Mouse (Mus musculus) kidney, postnatal 0 days (tissue): ENCODE data around the gene Cpt2. TPM values are rescaled to one million over a fixed set of nuclear protein-coding genes. Genes with fewer than 3 reads are reported as not detected.

ENCODE experiments used
- ATAC-seq: fragments of 200-750 bp; cut with Nextera tagmentation; replicated peaks from 2 replicates; pipeline ENCODE4 v1.8.0; 2017; ENCODE audit warnings: low read depth, moderate number of reproducible peaks, moderate TSS enrichment, moderate library complexity; ENCODE audit not compliant: low FRiP score
- DNase-seq: peaks from one replicate; pipeline ENCODE4 v3.0.0-alpha.2; 2016; ENCODE audit warnings: low spot score
- H3K27ac ChIP-seq: fragments of 300-500 bp; sonication (generic); 2 replicates; pipeline ENCODE4 v1.5.1; 2014; ENCODE audit warnings: mild to moderate bottlenecking
- H3K27me3 ChIP-seq: fragments of 300-500 bp; sonication (generic); 2 replicates; pipeline ENCODE4 v1.6.1; 2014; ENCODE audit warnings: low read length, mixed read lengths; ENCODE audit not compliant: insufficient read depth
- H3K36me3 ChIP-seq: fragments of 300-500 bp; sonication (generic); 2 replicates; pipeline ENCODE4 v1.6.1; 2014; ENCODE audit warnings: low read length, mixed read lengths; ENCODE audit not compliant: insufficient read depth
- H3K4me1 ChIP-seq: fragments of 300-500 bp; sonication (generic); replicated peaks from 2 replicates; pipeline ENCODE4 v1.6.1; 2014; ENCODE audit warnings: antibody characterized with exemption, low read length, mixed read lengths; ENCODE audit not compliant: insufficient read depth
- H3K4me2 ChIP-seq: fragments of 300-500 bp; sonication (generic); 2 replicates; pipeline ENCODE4 v1.6.1; 2014; ENCODE audit warnings: mild to moderate bottlenecking, low read length, moderate library complexity, mixed read lengths
- H3K4me3 ChIP-seq: fragments of 300-500 bp; sonication (generic); replicated peaks from 2 replicates; pipeline ENCODE4 v1.5.1; 2014; ENCODE audit warnings: low read depth, low read length
- H3K9ac ChIP-seq: fragments of 300-500 bp; sonication (generic); 2 replicates; pipeline ENCODE4 v1.6.1; 2014; ENCODE audit warnings: low read depth, low read length
- H3K9me3 ChIP-seq: fragments of 300-500 bp; sonication (generic); replicated peaks from 2 replicates; pipeline ENCODE4 v1.6.1; 2016; ENCODE audit warnings: low read length, inconsistent platforms, mixed read lengths
- CTCF ChIP-seq: IDR thresholded peaks from 2 replicates; pipeline ENCODE4 v1.5.1; 2016; ENCODE audit warnings: antibody characterized with exemption, low read depth, mild to moderate bottlenecking, moderate library complexity
- WGBS: fragments of 180-500 bp; shearing (Covaris S2); extraction: QIAGEN DNeasy Blood & Tissue Kit; methylation state at CpG from one replicate; pipeline ENCODE4 v1.1.7; 2014; 5-methylcytosine and 5-hydroxymethylcytosine counted together
- polyA plus RNA-seq: library from polyadenylated mRNA; unstranded; fragments of >200 nt; fragmentation: Nextera tagmentation; extraction: Ambion mirVana; gene quantifications from 2 replicates; pipeline ENCODE4 v1.2.1, GENCODE M21; 2015

The Cpt2 gene
- polyA plus RNA-seq, 1 experiment from 2014 or later: 82.8 TPM

DNA sequence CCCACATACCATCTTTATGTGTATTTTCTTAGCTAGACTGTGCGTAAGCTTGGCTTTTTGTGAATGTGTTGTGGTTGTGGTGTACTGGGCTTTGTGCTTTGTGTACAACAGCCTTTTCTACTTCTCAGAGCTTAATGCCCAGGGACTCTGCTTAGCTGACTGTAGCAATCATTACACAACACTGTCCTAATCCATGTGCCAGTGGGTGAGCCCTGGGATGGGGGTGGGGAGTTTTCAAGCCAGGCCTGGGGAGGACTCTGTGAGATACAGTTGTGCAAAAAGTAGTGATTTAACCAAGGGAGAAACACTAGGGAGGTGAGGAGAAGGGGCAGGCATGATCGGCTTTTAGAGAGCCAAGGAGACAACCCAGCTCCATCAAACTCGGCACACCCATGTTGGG, 23.2 kb downstream of the Cpt2 start:
- no peaks in the 10 kb centered on the region for H3K4me1 ChIP-seq
- H3K4me2 ChIP-seq: no peak overlapping the region
- WGBS: 91% methylated on average over 3 of the region's 3 CpGs
- H3K36me3 ChIP-seq: peaks cover 50% of the 10 kb centered on the region
- no peak for TF ChIP-seq CTCF
- H3K27ac ChIP-seq: no peak overlapping the region
- H3K27me3 ChIP-seq: no peaks in the 10 kb centered on the region
- no peak overlapping the region for H3K9ac ChIP-seq
- no peak overlapping the region for H3K4me3 ChIP-seq
- DNase-seq (no peak), ATAC-seq (no peak)
- H3K9me3 ChIP-seq: no peaks in the 10 kb centered on the region

DNA sequence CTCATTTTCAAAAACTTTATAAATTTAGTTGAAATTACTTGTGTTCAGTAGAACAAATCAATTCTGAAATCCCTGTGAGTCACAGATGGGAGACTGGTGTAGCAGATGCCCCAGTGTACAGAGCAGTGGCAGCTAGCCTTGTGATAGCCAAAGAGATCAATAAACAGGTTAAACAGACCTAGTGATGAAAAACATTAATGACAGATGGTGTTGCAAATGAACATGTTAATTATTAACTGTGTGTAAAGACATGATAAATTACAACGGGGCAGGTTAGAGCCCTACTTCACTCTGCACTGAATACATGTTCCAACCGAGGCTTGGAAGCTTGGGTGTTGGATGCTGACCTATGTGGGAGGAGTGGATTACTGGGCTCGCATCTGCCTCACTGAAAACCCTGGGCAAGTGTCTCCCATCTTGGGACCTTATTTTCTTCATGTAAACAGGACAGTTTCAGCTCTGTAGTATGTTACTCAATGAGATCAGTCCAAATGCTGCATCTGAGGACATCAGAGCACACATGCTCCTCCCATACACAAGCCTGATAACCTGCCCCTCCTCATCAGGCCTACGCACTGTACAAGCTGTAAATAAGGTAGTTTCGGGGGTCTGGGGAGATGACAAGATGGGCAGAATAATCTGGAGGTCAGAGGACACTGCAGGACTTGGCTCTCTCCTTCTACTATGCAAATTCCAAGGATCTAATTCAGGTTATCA, 24.0 kb downstream of the Cpt2 start:
- DNase-seq (no peak), ATAC-seq (no peak)
- Histone ChIP-seq H3K27me3 (no peaks in the 10 kb centered on the region), H3K4me3 (no peak overlapping the region), H3K36me3 (peaks cover 43% of the 10 kb centered on the region), H3K27ac (no peak overlapping the region), H3K4me2 (no peak overlapping the region), H3K9me3 (no peaks in the 10 kb centered on the region), H3K4me1 (no peaks in the 10 kb centered on the region), H3K9ac (no peak overlapping the region)
- 73% methylated on average over 5 of the region's 5 CpGs for WGBS
- no peak for TF ChIP-seq CTCF

DNA sequence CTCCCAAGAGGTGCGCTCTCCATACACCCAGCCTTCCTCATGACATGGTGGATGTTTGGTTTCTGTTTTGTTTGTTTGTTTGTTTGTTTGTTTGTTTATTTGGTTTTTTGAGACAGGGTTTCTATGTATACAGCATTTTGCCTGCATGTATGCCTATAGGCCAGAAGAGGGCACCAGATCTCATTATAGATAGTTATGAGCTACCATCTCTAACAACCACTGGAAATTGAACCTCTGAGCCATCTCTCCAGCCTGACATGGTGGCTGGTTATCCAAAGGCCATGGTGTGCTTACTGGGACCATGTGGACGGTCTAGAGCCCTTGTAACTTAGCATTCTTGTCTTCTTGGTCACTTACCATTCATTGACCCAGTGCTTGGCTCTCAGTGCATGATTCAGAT, 30.7 kb downstream of the Cpt2 start:
- Histone ChIP-seq H3K27me3 (no peaks in the 10 kb centered on the region), H3K4me3 (no peak overlapping the region), H3K4me2 (no peak overlapping the region), H3K9me3 (no peaks in the 10 kb centered on the region), H3K9ac (no peak overlapping the region), H3K27ac (no peak overlapping the region), H3K36me3 (peaks cover 33% of the 10 kb centered on the region), H3K4me1 (no peaks in the 10 kb centered on the region)
- DNase-seq (peak; percentile 66), ATAC-seq (no peak)
- WGBS: 79% methylated on average over 2 of the region's 2 CpGs
- peak; percentile 76 for TF ChIP-seq CTCF

DNA sequence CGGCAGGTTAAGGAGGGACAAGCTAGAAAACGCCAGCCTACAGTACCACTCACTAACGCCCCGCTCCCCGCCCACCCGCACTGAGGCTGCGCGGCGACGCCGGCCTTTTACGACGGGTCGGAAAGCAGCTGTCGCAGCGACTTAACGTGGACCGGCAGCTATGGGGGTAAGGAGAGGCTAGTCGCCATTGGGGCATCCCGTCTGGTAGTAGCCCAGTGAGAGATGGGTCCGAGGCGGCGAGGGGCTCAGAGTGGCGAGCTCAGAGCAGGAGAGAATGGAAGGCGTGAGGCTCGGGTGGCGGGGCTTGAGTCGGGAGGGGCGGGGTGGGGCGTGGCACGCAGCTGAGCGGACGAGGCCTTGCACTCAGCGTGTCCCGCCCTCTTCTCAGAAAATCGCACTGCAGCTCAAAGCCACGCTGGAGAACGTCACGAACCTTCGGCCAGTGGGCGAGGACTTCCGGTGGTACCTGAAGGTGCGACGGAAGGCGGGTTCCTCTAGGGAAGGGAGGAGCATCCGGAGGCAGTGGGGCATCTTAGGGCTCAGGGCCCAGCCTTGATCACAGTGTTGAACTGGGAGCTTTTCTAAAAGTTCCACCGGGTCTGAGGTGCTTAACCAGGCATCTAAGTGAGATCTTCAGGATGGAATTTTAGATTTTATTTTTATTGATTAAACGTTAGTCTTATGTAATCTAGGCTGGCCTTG, 33.5 kb downstream of the Cpt2 start, which contains the start of gene 0610037L13Rik:
Gene 0610037L13Rik, plus strand, starts transcription at position 83 of the 702 bp plus-strand sequence.
- DNase-seq (peak; percentile 97), ATAC-seq (peak; percentile 94)
- Histone ChIP-seq H3K4me3 (peak within 1 kb of the TSS; percentile 59), H3K27ac (peak within 1 kb of the TSS; percentile 84), H3K27me3 (no peaks in the 10 kb centered on the region), H3K4me2 (peak within 1 kb of the TSS; percentile 57), H3K9ac (peak within 1 kb of the TSS; percentile 55), H3K36me3 (peaks cover 31% of the 10 kb centered on the region; the same call in 1 of the 2 replicates), H3K9me3 (no peaks in the 10 kb centered on the region), H3K4me1 (no peaks in the 10 kb centered on the region)
- no peak for TF ChIP-seq CTCF
- under 1% methylated on average over 48 of the region's 48 CpGs for WGBS

DNA sequence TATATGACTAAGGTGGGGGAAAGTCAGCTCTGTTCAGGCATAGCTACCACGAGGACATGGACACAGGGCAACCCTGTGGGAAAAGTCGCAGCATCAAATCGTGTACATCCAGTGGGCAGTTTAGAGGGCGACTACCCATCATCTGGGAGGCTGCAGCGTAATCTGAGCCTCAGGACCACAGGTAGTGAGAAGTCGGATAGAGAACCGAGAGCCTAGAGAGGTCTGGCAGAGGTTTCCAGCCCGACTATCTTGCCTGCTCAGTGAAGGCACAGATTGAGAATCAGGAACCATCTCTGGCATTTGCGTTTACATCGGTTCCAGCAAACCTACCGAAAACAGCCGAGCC, 34.1 kb downstream of the Cpt2 start:
- TF ChIP-seq CTCF: no peak
- WGBS: 1% methylated on average over 12 of the region's 12 CpGs
- Histone ChIP-seq H3K27me3 (no peaks in the 10 kb centered on the region), H3K4me3 (peak overlapping the region; percentile 59), H3K9me3 (no peaks in the 10 kb centered on the region), H3K9ac (0 out of 2 replicates have a peak overlapping the region, but pooled peaks have one; percentile 55), H3K4me2 (peak overlapping the region; percentile 57), H3K4me1 (no peaks in the 10 kb centered on the region), H3K27ac (peak overlapping the region; percentile 84), H3K36me3 (peaks cover 34% of the 10 kb centered on the region)
- DNase-seq: no peak
- peak; percentile 31 for ATAC-seq

DNA sequence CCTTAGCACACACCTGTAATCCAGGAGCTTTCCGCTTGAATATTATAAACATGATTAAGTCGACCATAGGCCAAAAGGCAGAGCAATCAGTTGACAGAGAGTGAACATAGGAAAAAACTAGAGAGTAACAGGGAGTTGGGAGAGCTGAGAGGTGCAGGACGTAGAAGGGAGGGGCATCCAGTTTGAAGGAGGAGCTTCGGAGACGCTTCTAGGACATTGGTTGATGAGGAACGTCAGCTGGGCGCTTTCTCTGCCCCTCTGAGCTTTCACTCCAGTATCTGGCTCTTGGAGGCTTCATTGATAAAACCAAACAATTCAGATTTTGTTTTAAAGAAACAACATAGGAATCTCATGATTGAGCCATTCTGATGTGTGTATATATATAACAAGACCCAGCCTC, 37.0 kb downstream of the Cpt2 start:
- Histone ChIP-seq H3K4me1 (no peaks in the 10 kb centered on the region), H3K36me3 (peaks cover 32% of the 10 kb centered on the region), H3K4me2 (no peak overlapping the region), H3K9me3 (no peaks in the 10 kb centered on the region), H3K27ac (no peak overlapping the region), H3K4me3 (no peak overlapping the region), H3K27me3 (no peaks in the 10 kb centered on the region), H3K9ac (no peak overlapping the region)
- ATAC-seq: no peak
- DNase-seq: no peak
- TF ChIP-seq CTCF: no peak
- WGBS: 80% methylated on average over 7 of the region's 7 CpGs
